Mouse (Mus musculus): ENCODE data around the gene Dlgap3.

The Dlgap3 gene

DNA sequence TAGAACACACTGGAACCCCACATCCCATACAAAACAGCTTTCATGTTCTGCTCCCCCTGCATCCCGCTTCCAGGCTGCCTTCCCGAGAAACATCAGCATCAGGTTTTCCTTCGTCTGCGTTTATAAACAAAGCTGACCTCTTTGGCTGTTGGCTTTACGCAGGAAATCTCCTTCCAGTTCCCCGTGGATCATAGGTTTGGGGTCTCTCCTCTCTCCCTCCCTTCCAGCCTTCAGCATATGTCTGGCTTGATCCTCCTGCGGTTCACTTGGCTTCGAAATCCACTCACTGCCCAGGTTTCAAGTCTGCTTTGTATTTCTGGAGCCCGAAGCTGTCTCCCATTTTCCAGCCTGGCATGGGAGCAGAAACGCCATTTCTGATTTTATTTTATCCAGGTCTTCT lies 54.3 kb downstream of the Dlgap3 start:
- DNase-seq = no peak

DNA sequence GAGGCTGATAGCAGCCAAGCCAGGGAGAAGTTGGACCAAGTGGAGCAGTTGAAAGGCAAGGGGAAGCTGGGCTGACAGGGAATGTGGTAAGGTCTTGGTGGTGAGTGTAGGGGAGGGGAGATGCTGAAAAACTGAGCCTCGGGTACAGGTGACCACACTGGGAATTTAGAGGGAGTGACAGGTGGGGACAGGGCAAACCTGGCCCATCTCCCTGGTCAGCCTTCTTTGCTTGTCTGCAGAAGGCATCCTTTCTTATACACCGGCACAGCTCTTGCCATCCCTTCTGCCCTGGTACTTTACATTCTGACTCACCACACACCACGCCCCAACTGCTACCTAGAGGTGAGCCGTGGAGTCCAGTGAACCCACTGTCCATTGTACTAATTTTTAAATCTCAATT lies 54.8 kb downstream of the Dlgap3 start:
- no peak for DNase-seq

DNA sequence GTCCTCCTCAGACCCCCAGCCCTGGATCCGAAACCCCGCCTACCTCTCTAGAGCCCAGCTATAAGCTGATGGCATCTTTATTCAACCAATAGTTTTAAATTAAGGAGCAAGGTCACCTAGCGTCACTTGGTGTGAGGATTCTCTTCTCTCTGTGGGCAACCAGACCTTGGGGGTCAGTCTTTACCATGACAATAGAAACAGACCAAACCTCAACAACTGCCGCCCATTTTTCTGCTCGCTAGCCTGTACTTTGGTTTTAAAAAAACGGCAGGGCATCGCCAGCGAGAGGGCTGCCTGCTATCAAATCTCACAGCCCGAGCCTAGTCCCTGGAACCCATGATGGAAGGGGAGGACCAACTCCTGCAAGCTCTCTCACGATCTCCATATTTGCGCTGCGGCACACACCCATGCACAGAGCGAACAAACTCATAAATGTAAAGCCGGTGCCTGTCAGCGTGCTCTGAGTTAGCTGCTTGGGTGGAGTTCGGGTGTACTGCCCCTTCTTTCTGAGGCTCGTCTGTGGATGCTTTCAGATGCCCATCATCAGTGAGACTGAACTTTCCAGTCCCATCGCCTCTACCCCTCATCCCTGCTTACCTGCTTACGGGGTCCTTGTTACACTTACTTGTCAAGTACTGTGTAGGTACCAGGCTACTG lies 55.6 kb downstream of the Dlgap3 start:
- DNase-seq = no peak

DNA sequence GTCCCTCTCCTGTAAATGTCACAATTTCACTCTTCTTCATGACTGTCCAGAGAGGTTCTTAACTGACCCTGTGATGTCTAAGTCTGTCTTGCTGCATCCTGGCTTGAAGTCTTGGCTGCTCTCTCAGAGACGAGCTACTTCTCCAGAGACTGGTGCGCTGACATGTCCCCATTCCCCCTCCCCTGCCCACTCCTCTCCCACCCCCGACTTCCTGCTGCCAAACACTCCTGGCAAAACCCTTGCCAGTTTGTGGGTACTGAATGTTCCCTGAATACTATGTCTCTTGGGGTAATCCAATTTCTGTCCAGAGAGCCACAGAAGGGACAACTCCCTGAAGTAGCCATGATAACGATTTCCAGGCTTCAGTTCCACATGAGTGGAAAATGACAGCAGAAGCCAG lies 57.1 kb downstream of the Dlgap3 start:
- DNase-seq = no peak

DNA sequence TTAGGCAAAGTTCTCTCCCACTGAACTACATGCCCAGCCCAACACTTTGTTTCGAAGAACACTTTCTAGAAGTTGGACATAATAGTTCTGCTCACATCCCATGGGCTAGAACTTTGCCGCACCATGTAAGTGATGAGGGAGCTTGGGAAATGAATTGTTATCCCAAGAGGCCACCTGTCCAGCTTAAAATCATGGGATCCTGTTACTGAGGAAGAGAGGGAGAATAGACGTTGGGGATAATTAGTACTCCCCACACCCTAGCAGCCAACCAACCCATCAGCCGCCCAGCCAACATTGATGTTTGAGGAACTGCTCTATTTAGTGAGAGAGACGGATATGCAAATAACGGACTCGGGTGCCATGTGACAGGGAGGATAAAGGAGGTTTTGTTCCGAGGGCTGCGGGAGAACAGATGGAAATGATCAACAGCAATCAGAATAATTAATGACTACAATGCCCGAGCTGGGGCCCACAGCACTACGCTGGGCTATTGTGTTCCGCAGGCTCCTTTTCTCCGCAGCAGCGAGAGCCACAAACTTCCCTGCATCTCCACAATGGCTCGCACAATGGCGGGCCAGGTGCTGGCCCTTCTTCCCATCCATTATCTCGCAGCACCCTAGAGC lies 58.2 kb downstream of the Dlgap3 start:
- no peak for DNase-seq

DNA sequence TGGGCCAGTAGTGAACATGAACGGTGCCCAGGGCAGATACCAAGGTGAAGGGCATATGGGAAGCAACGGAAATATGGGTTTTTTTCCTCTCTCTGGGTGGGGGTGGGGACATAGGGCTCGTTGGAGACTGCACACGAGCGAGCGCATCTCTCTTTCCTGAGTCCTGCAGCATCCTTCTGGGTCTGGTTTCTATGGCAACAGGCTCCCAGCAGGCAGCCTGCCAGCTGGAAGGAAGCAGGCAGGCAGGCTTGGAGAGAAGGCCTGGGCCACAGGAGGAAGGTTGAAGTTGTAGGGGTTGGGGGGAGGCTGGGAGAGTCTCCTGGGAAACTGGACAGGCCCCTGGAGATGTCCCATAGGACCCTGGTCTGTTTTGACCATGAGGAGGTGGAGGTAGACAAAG lies 63.0 kb downstream of the Dlgap3 start:
- no peak for DNase-seq

DNA sequence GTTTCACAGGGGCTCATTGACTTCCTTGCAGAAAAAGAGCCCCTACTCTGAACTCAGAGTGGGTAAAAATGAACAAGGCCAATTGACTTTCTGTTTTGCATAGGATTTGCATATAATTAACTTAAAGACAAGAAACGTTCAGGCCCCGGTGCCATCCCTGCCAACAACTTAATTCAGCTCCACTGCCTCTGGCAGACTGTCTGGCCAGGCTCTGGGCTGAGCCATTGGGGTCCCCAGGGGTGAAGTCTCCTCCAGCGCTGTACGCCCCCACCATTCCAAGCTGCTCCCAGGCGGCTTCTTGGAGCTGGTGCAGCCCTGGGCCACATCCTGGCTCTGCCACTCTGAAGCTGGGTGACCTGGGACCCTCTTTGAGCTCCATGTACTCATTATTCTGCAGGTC lies 63.5 kb downstream of the Dlgap3 start:
- DNase-seq = no peak

DNA sequence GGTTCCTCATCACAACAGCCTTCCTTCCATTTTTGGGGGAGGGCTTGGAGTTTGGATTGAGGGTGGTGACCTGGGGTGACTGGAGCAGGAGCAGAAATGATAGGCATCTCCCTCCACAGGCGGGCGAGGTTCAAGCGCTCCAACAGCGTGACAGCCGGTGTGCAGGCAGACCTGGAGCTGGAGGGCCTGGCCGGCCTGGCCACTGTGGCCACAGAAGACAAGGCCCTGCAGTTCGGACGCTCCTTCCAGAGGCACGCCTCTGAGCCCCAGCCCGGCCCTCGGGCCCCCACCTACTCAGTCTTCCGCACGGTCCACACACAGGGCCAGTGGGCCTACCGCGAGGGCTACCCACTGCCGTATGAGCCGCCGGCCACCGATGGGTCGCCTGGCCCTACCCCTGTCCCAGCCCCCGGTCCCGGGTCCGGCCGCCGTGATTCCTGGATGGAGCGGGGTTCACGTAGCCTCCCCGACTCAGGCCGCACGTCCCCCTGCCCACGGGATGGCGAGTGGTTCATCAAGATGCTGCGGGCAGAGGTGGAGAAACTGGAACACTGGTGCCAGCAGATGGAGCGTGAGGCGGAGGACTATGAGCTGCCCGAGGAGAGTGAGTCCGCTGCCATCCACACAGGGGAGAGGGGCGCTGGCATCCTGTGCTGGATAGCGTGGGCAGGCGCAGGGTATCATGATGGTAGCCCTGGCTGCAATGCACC lies 64.6 kb downstream of the Dlgap3 start:
- no peak for DNase-seq

DNA sequence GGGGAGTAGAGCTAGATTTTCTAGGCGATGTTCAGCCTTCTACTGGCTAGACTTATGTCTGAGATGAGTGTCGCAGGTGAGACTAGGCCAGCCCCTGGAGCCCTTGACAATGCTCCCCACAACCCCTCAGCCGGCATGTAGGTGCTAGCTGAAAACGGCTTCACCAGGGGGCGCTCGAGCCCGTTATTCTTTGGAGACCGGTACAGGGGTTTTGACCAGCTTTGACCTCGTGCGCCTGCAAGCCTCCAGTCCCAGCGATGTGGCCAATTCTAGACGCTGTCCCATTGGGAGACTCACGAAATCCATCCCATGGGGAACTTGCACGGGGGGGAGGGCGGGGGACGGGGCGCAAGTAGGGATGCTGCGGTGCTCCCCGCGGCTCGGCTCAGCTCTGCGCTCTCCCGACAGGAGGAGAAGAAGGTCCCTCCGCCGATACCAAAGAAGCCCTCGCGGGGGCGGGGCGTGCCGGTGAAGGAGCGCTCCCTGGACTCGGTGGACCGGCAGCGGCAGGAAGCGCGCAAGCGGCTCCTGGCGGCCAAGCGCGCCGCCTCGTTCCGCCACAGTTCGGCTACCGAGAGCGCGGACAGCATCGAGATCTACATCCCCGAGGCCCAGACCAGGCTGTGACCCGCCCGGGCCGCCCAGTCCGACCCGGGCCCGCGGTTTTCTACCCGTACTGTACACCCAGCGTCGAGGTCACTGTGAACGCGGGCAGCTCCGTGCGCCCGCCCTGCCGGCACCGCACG lies 66.9 kb downstream of the Dlgap3 start:
- peak; percentile 90 to 96 for DNase-seq

DNA sequence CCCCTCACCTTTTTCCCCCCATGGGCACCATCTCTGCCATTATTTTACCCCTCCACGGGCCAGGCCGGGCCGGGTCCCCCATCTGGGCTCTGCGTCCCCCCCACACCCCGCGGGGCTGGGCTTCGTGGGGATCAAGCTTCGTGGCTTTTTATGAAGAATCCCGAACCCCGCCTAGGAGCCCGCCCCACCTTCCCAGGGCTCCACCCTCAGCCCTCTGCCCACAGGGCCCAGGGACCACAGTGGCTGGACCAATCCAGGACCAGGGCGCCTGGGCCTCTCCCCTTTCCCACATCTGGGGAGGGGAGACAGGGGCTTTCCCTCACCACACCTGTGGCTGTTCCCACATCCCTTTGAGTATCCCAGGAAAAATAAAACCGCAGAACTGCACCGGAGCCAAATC lies 67.6 kb downstream of the Dlgap3 start:
- DNase-seq = peak in 1 of 2 experiments; percentile 47

DNA sequence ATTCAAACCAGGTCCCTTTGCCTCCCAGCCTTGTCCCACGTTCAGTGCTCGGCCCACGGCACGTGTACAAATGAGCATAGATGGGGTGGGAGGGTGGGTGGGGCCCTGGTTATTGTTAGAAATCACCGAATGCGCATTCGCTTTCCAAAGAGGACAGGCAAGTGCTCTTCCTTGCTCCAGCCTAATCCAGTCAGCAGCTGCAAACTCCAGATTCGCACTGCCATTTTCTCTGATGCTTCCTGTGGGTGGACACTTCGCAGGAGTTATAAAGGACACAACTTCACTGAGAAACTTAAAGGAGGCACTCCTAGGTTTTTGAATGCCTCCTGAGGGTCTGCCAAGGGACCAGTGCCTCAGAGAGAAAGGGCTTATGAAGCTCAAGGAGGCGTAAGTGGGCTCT lies 68.3 kb downstream of the Dlgap3 start:
- DNase-seq = no peak

DNA sequence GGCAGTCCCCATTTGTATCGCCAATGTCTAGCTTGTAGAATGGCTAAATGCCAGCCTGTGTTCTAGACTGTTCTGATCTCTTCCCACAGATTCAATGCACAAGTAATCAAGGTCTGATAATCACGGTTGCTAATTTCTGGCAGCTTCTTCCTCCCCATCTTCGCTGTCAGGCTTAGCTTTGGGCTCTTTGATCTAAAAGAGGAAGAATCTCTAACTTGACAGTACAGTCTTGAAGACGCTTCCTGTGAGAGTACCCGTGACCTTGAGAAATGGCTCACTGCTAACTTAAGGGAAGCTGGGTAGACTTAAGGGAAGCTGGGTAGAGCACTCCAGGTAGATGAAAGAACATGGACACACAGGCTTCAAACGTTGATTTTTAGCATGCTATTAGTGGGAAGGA lies 73.7 kb downstream of the Dlgap3 start:
- no peak for DNase-seq

DNA sequence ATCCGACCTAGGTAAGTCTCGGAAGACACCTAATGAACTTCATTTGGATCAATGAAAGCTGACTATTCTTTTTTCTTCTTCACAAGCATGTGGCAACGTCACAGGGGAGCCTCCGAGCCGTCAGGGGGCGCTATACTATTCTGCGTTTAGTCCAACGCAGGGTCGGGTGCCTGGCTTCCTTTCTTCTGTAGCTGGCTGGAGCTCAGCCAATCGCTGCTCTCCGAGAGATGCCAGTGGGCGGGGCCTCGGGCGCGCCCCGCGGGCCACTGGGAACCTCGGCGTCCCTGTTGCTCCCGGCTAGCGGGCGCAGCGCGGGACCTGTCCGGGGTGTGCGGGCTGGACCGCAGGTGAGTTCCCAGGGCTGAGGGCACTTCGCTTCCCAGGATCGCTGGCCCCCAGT lies 74.5 kb downstream of the Dlgap3 start, which contains the start of gene Smim12:
Smim12 (plus strand) TSS at position 233 of the 400 bp plus-strand sequence.
- DNase-seq = peak; percentile 99 to 100

DNA sequence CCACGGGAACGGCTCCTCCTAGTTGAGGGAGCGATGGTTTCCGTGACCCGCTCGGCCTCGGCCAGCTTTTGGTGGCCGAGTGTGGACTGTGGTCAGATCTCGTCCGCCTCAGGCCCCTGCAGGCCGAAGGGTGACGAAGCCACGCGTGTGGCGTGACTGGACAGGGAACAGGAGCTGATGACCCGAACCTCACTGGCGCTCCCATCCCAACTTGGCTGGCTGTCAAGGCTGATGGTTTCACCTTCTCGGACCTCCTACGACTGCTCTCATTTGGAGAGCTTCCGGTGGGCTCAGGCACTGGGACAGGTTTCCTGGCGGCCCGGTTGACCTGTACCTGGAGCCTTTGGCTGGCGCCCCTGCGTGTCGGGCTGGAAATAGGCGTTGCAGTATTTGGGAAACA lies 74.9 kb downstream of the Dlgap3 start:
- no peak for DNase-seq

- peak; percentile 95 to 100 for DNase-seq
Measured at GRCm38 (mm10) chr4:127249701-127250349, 80.8 kb downstream of the Dlgap3 start.

- DNase-seq = peak; percentile 82 to 89
Measured at GRCm38 (mm10) chr4:127251963-127252585, 83.1 kb downstream of the Dlgap3 start.

GRCm38 (mm10) chr4:127256739-127257138 lies 87.7 kb downstream of the Dlgap3 start:
- DNase-seq = peak in 1 of 2 experiments; percentile 45

DNA sequence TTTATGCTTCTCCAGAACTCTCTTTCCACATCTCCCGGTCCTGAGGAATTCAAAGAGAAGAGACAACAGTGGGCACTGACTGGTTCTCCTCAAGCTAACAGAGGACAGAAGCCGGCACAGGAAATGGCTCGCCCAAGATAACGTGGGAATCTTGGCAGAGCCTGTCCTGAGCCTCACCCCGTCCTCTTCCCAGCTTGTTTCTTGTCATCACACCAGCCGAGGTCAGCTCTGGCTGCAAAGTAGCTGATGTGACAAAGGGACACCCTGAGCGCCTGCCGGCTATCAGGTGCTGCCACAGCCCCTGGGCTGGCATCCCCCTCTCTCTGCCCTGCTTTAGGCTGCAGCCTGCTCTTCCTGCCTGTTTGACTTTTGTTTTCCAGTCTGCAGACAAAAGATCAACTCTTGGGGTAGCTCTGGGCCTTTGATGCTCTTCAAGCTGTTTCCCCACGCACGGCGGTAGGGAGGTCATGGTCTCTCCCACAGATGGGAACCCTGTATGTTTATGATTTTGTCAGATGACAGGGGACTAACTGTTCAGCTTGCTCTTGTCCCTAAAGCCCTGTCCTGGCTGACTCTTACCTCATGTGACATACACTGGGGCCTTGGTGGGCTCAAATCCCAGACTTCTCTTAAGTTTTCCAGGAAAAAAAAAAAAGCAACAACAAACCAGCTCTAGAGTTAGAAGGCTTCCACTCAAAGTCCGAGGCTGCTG lies 89.3 kb downstream of the Dlgap3 start:
- DNase-seq = peak in 1 of 2 experiments; percentile 54

DNA sequence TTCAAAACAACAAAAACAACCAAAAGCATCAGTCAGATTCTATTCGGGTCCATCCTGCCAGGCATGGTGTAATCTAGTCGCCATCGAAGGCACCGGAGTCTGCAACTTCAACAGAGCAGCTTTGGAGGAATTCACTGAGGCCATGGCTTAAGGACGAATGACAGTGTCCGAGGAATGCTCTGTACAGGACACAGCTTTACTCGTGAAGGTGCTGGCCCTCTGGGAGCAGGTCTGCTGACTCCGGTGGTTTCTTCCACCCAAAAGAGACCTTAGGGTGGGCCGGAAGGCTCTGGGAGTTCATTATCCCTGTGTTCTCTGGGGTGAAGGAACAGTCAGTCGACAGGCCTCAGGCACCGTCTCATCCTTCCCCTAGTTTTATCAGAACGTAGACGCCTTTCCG lies 92.6 kb downstream of the Dlgap3 start:
- DNase-seq = no peak

DNA sequence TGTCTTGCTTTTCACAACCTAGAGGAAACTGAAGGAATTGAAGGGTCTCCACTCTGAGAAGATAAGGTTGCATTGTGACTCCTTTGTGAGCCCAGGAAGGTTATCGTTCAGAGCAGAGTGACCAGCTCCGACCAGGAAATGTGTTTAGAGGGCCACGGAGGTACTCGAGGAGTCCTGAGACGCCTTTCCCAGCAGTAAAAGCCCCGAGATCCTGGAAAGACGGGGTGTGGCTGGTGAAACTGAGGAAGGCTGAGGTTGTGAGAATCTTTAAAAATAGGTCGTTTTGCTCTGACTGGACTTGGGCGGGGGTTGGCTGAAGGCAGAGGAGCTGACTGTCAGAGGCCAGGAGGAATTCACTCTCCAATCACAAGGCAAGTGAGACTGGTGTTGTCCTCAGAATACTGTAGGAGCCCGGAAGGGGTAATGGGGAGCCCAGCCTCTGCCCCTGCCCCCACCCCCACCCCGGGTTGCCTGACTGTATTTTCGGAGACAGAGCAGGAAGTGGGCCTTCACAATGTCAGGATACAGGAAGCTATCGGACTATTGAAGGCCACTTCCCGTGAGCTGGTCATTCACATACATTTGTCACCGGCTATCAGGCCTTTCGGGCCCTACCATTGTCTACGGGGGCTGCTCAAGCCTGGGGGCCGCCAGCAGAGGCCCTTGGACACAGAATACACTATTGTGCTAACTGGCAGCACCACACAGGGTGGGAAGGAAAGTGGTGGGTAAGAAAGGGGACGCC lies 94.6 kb downstream of the Dlgap3 start:
- DNase-seq = peak; percentile 20 to 65

- DNase-seq = no peak
Measured at GRCm38 (mm10) chr4:127264183-127264554, 95.2 kb downstream of the Dlgap3 start.
